Mouse (Mus musculus) cortical plate, adult 2 months (tissue): ENCODE results near the gene Btbd8.

ENCODE experiments used
- CTCF ChIP-seq: fragments of 200-500 bp; IDR thresholded peaks from 2 replicates; pipeline ENCODE4 v1.5.1; 2011; ENCODE audit warnings: mild to moderate bottlenecking, control low read depth, low read length; ENCODE audit not compliant: insufficient read depth; ENCODE audit errors: extremely low read depth
- POLR2A ChIP-seq: fragments of 200-500 bp; IDR thresholded peaks from 2 replicates; pipeline ENCODE4 v1.6.1; 2011; ENCODE audit warnings: mild to moderate bottlenecking, low read length, control low read depth; ENCODE audit not compliant: insufficient read depth; ENCODE audit errors: extremely low read depth

DNA sequence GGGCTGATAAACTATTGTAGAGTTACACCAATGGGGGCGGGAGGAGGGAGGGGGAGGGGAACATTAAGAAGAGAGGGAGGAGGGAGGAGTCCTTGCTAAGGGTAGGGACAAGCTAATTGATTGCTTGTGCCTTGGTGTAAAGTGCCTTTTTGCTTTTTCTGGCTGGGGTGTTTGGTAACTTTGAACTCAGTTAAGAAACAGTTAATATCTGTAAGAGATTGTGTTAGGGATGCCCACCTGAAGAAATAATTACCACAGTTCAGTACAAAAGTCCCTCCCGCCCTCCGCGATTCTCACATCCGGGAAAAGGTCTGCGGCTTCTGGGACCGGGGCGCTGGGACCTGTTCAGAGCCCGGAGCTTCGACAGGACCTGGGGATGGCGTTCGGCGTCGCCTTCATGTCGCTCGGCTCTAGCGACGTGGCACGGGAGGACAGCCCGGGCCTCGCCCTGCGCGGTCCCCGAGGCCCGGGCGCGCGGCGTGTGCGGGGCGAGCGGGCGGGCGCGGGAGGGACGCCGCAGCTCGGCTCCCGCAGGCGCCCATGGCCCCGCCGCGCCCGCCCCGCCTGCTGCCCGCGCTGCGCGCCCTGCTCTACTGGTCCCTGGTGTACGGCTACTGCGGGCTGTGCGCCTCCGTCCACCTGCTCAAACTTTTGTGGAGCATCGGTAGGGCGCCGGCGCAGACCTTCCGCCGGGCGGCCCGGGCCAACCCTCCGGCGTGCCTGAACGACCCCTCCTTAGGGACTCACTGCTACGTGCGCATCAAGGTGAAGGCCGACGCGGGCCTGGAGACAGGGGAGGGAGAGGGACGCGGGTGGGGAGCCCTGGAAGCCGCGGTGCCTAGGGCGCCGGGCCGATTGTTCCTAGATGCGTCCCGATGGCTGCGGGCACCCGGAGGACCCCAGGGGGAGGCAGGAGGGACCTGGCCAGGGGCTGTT lies 34.5 kb upstream of the Btbd8 start:
- TF ChIP-seq POLR2A: no peak
- no peak for TF ChIP-seq CTCF
